Mouse (Mus musculus): Measurements from ENCODE around the gene Ccne1.

DNA sequence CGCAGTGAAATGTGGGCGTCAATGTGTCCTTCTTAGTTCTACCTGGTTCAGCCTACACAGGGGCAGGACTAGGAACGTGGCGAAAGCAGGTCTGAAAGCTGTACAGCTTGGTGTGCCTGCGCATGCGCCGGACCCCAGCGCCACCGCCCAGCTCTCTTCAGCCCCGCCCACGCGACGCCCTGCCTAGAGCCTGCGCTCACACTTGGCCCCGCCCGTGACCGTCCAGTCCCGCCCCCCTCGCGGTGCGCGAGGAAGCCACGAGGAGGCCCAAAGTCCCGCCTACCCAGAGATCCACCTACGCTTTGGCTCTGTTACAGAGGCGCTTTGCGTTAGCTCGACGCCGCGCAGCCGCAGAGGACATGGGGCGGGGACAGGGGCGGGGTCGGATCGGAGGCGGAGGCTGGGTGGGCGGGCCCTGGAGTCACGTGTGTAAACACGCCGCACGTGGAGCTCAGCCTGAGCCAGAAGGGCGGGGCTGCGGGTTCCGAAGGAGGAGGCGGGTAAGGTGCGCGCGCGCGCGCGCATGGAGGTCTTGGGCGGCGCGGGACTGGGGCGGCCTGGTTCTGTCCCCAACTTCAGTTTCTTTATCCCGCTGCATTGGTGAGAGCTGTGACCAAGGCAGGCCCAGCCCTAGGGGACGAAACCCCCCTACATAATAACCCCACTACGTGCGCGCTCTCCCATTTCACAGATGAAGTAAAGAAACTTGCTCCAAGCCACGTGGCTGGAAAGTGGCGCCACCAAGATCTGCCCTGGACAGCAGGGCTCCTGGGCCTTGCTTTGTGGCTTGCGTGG is 22.4 kb downstream of the Ccne1 start:
- TF ChIP-seq CTCF (IDR thresholded peaks at IDR 0.05; ENCODE audit: low read depth), result no peak
- no peak for TF ChIP-seq EP300 (IDR thresholded peaks at IDR 0.05; ENCODE audit: low read depth)

Data from heart, postnatal 0 days (tissue).